Mouse (Mus musculus) adrenal gland, adult 18-20 months (tissue): ENCODE data around the gene Hoxa10. TPM values are rescaled to one million over a fixed set of nuclear protein-coding genes. Genes with fewer than 3 reads are reported as not detected.

Experiments
- DNase-seq, 2 experiments: peaks; one replicate each; pipeline ENCODE4 v3.0.0; 2021 to 2022; ENCODE audit warnings: low spot score in 2 of 2
- total RNA-seq, 2 experiments: library from RNA; stranded (reverse); gene quantifications; 1 replicate in 1 of 2; 2 replicates in 1 of 2; pipeline ENCODE4 v1.2.3; 2021

Gene Hoxa10
- total RNA-seq, 2 experiments from 2014 or later, result 0.13 TPM; not detected in 1

- no peak for DNase-seq
These were observed 22.6 kb upstream of the Hoxa10 start for GRCm38 (mm10) chr6:52263321-52263585.

GRCm38 (mm10) chr6:52262463-52263320, 22.0 kb upstream of the Hoxa10 start:
- DNase-seq, result no peak

- DNase-seq, result no peak
These were observed 21.3 kb upstream of the Hoxa10 start for GRCm38 (mm10) chr6:52261751-52262462.

- DNase-seq, result no peak
These were observed 20.3 kb upstream of the Hoxa10 start, which contains the start of gene Hoxa13 for GRCm38 (mm10) chr6:52260654-52261575. Hoxa13 (minus strand) TSS chr6:52260880.

GRCm38 (mm10) chr6:52259811-52260261, 19.2 kb upstream of the Hoxa10 start:
- DNase-seq, result no peak

GRCm38 (mm10) chr6:52259081-52259790, 18.6 kb upstream of the Hoxa10 start:
- no peak for DNase-seq

- peak; percentile 75 to 83 for DNase-seq
These were observed 16.3 kb upstream of the Hoxa10 start for GRCm38 (mm10) chr6:52256956-52257355.

GRCm38 (mm10) chr6:52253511-52254500, 13.2 kb upstream of the Hoxa10 start:
- peak in 1 of 2 experiments; percentile 18 for DNase-seq

- DNase-seq, result peak in 1 of 2 experiments; percentile 19
These were observed 12.2 kb upstream of the Hoxa10 start for GRCm38 (mm10) chr6:52252775-52253376.

GRCm38 (mm10) chr6:52252016-52252774, 11.5 kb upstream of the Hoxa10 start:
- peak in 1 of 2 experiments; percentile 12 for DNase-seq

- DNase-seq, result no peak
These were observed 10.7 kb upstream of the Hoxa10 start for GRCm38 (mm10) chr6:52251177-52251879.

- DNase-seq, result peak in 1 of 2 experiments; percentile 10
These were observed 9.2 kb upstream of the Hoxa10 start for GRCm38 (mm10) chr6:52249826-52250225.

GRCm38 (mm10) chr6:52249415-52249738, 8.7 kb upstream of the Hoxa10 start:
- no peak for DNase-seq

- peak in 1 of 2 experiments; percentile 18 for DNase-seq
These were observed 8.2 kb upstream of the Hoxa10 start for GRCm38 (mm10) chr6:52248638-52249414.

GRCm38 (mm10) chr6:52247766-52248637, 7.3 kb upstream of the Hoxa10 start:
- peak in 1 of 2 experiments; percentile 15 for DNase-seq

- peak in 1 of 2 experiments; percentile 8 for DNase-seq
These were observed 6.3 kb upstream of the Hoxa10 start for GRCm38 (mm10) chr6:52246916-52247315.
